Mouse (Mus musculus): ENCODE measurements at regions not wholly inside any gene's neighbourhood (a gene's known extent, or its start where the extent isn't known, plus 50 kb on each side); places are given as distances from the start of the nearest gene placed in this dataset.

DNA sequence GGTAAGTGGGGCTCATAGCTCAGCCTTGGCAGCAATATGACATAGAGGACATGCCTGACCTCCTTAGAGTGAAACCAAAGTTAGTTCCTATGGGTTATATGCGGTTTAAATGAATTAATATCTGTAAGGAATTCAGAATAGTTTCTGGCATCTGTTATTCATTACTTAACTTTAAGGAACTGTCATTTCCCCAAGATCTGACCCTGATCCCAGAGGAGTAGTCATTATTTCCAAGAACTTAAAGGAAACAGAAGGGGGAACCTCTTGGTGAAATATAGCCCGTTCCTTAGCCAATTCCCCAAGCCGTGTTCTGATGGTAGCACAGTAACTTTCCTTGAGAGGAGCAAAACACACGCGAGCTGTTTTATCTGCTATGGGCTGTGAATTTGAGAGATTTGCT is 85.9 kb upstream of the Atp5g3 start:
- DNase-seq (ENCODE audit: low read depth, low spot score), result no peak

DNA sequence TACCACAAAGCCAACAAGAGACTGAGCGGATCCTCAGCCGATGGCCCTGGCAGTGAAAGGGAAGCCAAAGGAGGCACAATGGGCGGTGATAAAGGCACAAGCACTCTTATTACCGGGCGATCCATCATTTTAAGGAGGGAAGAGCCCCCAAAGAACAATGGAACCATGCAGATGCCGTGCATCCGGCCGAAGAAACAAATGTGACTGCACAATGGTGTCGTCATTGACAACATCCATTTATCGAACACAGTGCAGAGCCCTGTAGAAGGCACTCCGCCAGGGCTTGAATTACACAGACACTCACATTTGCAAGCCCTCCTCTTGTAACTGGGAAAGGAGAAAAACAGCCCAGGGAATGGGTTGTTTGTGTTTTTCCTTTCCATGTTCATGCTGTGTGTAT is 80.7 kb upstream of the Atp5g3 start:
- DNase-seq (ENCODE audit: low read depth, low spot score), result no peak

DNA sequence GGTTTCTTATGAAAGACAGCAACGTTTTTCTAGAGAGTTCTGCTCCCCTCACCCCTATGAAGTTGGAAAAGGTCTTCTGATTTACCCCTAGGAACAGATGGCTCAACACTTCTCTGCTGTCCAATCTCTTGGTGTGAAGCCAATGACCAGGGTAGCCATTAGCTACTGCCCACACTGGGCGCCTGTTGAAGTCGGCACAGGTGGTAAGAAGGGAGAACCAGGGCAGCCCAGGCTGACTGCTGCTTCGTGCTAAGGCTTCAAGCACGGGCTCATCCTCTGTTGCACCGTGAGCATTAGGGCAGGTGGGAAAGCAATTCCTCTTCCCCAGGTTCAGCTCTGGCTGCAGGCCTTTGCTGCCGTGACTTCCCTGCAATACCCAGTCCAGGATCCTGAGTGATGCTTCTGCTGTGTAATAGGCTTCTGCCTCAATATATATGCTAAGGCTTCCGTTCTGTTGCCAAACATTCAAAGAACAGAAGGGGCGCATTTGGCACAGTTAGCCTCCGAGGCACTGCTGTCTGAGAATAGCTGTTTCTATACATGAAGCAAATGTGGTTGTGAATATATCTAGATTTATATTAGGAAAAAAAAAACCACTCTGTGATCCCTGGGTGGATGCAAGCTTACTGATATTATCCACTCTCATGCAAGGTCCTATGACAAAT is 76.4 kb upstream of the Atp5g3 start:
- DNase-seq (ENCODE audit: low read depth, low spot score), result no peak

DNA sequence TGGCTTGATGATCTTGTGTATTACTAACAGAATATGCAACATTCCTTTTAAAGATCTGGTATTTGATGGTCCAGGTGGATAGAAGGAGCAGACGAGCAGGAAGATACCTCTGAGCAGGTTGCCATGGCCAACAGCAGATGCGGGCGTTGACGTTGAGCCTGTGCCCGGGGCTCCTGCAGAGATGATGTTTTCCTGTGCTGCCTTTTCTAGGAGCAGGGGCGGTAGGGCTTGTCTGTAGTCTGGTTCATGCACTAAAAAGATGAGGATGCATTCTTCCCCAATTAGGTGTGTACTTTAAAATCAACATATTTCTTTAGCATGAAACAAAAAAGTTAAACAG is 74.8 kb upstream of the Atp5g3 start:
- no peak for DNase-seq (ENCODE audit: low read depth, low spot score)

DNA sequence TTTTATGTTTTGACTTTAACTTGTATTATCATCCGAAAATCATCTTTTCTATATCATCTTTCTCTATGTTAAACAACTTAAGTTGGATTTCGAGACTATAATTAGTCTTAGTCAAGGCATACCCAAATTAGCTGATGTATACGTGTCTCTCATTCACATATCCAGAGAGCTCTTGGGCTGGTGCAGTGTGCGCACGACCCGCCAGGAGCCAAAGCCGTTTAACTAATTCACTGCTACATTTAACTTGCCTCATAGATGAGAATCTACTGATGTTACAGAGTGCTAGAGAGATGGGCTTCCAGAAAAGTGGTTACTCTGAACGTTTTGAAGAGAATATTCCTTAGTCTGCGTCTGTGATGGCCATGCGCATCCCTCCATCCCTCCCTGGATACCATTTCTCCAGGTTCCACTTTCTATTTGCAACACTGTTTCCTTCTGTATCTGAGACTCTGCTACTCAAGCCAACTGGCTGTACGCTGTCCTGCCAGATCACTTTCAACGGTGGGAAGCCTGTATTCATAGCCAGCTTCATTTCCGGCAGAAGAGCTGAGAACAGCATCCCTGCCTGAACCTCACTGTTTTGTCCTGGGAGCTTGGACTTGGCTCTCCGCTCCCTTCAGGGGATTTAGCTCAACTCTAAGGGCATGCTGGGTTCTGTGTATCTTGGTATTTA is 74.2 kb upstream of the Atp5g3 start:
- DNase-seq (ENCODE audit: low read depth, low spot score), result no peak

DNA sequence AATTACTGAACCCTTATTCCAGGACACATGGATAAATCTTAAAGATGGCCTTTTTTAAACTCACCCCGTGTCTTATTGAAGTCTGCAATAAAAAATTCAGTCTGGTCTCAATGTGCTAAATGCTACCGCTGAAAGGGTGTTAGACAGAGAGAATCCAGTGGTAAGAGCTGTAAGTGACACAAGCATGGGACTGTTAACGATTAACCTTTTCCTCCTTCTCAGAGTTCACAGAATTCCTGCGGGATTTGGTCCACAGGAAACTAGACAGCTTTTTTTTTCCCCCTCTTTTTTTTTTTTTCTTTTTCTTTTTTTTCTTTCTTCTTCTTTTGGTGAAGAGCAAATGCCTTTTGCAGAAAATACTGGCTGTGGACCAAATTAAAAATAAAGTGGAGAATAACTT is 72.0 kb upstream of the Atp5g3 start:
- no peak for DNase-seq (ENCODE audit: low read depth, low spot score)

DNA sequence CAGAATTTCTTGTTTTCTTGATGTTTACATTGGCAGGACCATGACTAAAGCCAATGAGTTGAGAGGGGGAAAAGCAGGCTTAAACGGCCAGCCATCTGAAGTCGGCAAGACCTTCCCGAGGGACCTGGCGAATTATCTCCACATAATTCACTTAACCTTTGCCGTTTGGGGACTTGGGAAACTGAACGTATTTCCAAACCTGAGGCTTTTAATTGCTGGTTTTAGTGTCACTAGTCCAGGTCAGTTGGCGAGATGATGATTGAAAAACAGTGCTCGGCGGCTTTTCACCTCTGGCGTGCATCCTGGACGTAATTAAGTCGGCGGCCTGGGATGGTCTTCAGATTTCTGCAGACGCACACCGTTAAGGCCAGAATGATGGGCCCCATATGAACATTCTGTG is 66.9 kb upstream of the Atp5g3 start:
- no peak for DNase-seq (ENCODE audit: low read depth, low spot score)

DNA sequence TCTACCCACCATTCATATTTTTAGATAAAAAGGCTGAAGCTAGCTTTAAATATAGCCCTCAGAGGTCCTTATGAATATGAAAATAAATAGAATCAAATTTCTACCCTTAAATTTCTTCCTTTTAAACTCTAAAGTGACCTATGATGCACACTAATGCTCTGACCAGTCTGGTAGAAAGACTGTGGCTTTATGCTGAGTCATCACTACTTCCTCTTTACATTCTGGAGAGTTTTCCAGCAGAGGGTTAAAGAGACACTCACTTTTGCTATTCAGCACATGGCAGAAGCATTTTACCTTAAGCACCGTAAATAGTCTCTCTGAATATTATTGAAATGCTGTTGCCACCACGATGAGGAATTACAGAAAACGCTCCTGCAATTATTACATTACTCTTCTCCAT is 62.6 kb upstream of the Atp5g3 start:
- no peak for DNase-seq (ENCODE audit: low read depth, low spot score)

DNA sequence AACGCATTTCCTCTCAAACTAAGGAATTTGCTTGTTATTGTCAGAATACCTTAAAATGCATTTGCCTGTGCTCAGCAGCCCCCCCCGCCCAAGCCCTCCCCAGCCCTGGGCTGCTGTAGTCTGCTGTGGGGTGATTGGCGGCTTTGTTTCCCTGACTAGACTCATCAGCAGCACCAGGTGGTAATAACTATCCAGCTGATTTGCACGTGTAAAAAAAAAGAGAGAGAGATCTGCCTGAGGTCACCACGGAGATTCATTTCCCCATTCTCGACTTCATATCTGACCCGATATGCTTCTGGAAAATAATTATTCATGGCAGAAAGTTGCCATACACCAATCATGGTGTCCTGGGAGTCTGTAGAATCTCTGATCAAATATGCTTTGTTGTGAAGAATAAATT is 56.5 kb upstream of the Atp5g3 start:
- no peak for DNase-seq (ENCODE audit: low read depth, low spot score)

DNA sequence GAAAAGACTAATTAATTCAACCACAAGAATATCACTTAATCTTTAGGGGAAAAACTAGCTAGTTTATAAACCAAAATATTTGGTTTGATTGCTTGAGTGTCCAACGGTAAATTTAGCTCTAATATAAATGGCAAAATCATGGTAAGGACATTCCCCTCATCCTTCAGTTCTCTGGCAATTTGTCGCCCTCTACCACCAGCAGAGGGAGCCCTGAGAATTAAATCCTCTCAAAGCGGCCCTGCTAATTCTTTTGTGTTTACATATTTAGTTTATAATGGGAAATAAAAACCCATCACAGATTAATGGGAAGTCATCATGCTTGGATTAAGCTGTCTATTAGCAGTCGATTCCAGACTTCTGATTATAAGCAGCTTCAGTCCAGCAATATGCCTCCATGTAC is 54.5 kb upstream of the Atp5g3 start:
- DNase-seq (ENCODE audit: low read depth, low spot score), result no peak
